Mouse (Mus musculus) urinary bladder, postnatal 10 days (tissue): ENCODE data around the gene Dclk1.

ENCODE experiments used
- DNase-seq: peaks from one replicate; pipeline ENCODE4 v3.0.0; 2022; ENCODE audit warnings: low spot score

Dclk1 gene

DNA sequence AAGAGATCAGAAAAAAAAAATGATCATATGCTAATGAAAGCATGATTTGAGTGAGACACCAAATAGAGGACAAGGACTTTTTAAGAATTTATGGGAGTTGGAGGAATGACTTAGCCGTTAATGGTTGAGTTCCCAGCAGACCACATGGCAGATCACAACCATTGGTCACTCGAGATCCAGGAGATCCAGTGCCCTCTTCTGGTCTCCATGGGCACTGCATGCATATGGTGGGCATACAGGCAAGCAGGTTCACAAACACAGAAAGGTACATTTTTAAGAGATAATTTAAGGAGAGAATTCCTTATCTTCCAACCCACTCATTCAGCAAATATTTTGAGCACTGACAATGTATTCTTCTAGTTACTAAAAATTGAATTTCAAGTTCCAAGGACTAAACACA, 207.0 kb downstream of the Dclk1 start:
- no peak for DNase-seq

GRCm38 (mm10) chr3:55451035-55451434, 208.9 kb downstream of the Dclk1 start:
- no peak for DNase-seq

DNA sequence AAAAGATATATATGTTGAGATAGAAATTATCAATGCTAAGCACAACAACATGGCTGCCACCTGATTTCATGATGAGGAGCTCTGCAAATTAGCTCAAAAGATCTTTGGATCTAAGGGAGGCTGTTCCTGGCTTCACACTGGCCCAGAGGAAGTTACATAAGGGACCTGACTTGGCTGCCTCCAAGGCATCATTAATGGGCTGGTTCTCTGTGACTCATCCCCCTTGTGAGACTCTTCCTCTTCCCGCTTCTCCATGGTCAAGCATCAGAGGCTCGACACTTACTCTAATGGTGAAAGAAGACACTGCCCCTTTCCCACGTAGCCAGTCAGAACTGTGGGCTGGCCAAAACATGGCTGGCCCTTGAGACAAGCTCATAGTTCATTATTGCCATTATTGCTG, 209.7 kb downstream of the Dclk1 start:
- no peak for DNase-seq

- DNase-seq: no peak
These were observed 210.3 kb downstream of the Dclk1 start for GRCm38 (mm10) chr3:55452464-55452863.

GRCm38 (mm10) chr3:55461092-55461491, 218.9 kb downstream of the Dclk1 start:
- DNase-seq: no peak

DNA sequence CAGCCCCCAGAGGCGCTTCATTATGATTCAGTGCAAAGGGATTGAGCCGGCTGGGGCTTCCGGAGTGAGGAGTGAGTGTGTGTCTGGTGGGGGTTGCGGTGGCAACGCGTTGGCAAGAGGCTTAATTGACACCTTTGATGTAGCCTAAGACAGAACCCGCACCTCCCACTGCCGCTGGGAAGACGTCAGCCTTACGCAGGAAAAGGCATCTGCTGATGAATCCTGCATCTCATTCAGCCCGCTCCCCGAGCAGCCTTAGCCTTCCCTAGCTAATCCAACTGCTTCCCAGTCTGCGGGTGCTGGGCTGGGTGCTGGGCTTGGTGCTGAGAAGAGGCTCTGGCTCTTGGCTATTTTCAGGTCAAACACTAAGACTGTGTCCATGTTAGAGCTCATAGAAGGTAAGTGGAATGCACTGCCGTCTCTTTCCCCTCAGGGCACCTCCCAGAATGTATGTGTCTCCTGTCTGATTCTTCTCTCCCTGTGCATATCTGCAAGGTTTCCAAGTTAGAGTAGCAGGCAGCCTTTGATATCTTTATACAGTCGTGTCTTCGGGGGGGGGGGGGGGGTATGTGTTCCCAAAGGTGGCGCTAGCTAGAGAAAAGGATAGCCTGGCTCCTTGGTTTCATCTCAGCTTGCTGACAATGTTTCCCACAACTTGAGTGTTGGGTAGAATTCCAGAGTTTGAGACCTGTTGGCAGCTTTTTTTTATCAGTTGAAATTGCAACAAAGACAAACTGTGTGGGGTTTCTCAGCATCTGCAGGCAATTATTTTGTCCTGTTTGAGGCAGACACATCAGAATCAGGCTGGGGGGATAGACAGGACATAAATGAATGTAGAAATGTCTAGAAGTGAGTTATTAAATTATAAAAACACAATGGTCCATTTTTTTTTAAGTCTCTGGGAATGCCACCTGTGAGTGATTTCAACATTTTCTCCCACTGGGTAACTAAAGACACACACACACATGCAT, 219.8 kb downstream of the Dclk1 start:
- DNase-seq: no peak

GRCm38 (mm10) chr3:55462904-55463668, 220.9 kb downstream of the Dclk1 start:
- DNase-seq: no peak

DNA sequence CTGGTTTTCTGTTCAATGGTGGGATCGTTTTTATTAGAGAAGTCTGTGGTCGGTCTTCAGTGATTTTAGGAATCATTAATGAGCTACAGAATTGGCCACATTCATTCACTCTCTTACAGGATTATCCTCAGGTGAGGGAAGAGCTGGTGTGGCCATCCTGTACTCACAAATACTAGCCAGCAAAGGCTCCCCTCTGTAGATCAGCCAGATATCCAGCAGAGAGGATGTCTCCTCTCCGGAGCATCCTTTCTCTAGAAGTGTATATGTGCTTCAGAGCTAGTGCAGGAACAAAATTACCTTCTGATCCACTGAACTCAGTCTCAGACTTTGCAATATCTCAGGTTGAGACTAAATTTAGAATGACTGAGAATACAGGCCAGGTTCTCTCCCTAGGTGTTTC, 222.1 kb downstream of the Dclk1 start:
- DNase-seq: no peak

DNA sequence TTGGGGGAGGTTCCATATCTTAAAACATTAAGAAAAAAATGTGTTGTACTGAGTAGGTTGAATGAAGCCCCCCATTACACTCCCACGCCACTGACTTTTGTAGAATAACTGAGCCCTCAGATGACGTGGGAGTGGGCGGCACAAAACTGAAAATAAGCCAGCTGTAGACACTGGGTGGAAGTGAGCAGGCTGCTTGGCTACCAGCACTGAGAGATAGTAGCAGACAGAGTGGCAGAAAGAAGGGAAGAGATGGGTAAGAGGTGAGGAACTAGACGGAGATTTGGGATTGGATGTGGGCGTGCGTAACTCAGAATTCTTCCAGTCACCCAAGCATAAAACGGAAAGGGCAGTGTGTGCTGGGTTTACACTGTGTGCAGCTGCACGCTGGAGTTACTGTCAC, 223.6 kb downstream of the Dclk1 start:
- no peak for DNase-seq

DNA sequence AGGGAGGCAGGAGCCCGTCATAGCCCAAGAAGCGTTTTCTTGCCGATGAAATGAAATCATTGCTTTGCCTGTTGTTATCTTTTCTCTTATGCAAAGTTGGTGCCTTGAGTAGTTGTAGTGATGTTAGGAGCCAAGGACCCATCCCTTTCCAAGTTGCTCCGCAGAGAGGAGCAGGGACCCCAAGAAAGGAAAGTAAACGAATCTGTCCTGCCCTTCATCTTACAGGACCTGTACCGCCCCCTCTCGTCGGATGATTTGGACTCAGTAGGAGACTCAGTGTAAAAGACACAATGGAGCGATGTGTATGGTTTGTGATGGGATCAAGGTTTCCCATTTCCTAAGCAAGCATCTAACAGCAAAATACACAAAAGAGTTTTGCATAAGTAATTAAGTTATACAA, 224.2 kb downstream of the Dclk1 start:
- DNase-seq: no peak

DNA sequence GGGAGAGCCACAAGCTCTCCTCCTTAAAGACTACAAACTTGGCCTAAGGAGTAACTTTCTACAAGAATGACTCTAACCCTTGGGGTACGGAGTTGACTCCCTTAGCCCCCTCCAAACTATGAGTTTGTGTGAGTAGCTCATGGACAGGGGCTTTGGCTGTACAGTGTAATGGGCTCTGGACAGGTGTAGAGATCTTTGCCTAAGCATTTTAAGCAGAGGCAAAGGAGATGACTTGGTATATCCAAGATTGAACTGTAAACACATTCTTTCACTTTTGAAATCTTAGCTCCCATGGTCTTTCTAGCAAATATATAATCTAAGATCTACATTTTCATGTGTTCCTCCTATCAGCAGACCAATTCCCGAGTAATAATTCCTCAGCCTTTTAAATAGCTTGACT, 229.9 kb downstream of the Dclk1 start, which contains the start of gene Gm21954:
Gene Gm21954, minus strand, starts transcription at position 101 of the 400 bp plus-strand sequence.
- DNase-seq: no peak

- no peak for DNase-seq
These were observed 231.0 kb downstream of the Dclk1 start for GRCm38 (mm10) chr3:55473146-55473545.

DNA sequence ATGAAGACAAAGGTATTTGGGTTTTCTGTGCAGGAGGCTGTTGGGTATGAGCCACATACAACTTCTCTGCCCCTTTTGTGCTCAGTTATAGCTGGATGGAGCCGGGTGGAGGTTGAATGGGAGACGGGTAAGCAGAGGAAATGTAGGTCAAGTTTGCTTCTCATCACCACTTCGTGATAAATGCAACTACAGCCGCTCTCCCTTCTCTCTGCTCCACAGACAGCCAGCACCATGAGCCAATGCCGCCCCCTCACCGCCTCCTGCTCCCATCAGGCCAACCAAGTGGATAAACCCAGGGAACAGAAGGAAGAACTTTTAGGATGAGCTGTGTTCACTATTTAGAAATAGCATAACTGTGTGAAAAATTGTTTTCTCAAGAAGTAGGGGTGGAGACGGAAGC, 234.5 kb downstream of the Dclk1 start:
- no peak for DNase-seq

GRCm38 (mm10) chr3:55479306-55479705, 237.1 kb downstream of the Dclk1 start:
- no peak for DNase-seq

DNA sequence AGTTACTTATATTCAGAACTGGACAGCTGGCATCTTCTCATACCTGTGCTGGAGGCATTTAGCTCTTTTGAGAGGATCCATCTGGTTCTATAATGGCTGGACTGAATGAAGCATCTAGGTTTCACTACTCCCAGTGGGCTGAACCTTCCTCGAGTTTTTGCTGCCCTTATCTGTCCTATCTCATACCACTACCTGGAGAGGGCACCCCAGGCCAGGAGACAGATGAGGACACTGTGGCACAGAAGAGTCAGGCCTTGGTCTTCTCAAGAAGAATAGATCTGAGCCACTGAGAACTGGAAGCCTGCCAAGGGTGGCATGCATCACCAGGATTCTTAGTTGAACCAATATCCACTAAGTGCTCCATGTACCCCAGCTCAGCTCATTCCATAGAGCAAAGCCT, 239.0 kb downstream of the Dclk1 start:
- DNase-seq: no peak

- no peak for DNase-seq
These were observed 241.2 kb downstream of the Dclk1 start for GRCm38 (mm10) chr3:55483328-55483727.

GRCm38 (mm10) chr3:55489231-55489990, 247.2 kb downstream of the Dclk1 start:
- DNase-seq: no peak

DNA sequence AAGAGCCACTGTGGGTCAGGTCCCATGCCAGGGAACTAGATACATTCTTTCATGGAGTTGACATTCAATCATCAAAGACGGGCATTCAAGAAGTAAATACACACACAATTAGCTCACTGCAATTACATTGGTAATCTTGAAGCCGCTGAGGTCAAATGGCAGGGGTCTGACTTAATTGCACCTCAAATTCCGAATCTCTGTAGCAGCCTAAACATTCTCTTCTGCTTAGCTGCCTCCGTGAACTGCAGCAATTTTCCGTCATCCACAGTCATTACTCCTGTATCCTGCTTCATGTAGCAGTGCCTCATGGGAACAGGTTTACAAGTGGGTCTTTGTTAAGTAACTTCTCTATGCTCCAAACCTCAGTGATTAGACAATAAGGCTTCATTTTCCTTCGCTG, 249.9 kb downstream of the Dclk1 start:
- DNase-seq: no peak

DNA sequence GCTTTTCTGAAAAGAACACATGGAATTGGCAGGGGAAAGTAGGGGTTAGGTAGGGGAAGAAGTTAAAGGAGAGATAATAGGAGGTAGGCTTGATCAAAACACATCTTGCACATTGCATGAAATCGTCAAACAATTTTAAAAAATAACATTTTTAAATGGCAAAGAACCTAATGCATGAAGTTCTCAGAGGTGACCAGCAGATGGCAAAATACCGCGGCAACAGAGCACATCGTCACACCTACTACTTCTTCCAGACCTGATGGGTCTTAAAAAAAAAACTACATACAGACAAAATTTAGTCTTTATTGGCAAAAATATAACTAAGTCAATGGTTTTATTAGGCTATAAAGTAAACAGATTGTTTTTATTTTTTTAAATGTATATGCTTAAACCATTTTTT, 252.2 kb downstream of the Dclk1 start:
- DNase-seq: no peak

GRCm38 (mm10) chr3:55495231-55495630, 253.1 kb downstream of the Dclk1 start:
- DNase-seq: no peak

- no peak for DNase-seq
These were observed 253.7 kb downstream of the Dclk1 start for GRCm38 (mm10) chr3:55495866-55496265.

GRCm38 (mm10) chr3:55496462-55496941, 254.3 kb downstream of the Dclk1 start:
- DNase-seq: no peak
